Mouse (Mus musculus): ENCODE data around the gene Rabac1.
A peak's percentile ranks its signal among the peaks of the same experiment; 100 is the strongest.

Gene Rabac1

GRCm38 (mm10) chr7:24980439-24980838, 7.9 kb upstream of the Rabac1 start:
- no peak for DNase-seq (ENCODE audit: low spot score)

GRCm38 (mm10) chr7:24978781-24979180, 6.2 kb upstream of the Rabac1 start:
- DNase-seq (ENCODE audit: low spot score), result no peak

- DNase-seq (ENCODE audit: low spot score), result peak; percentile 18
Measured at GRCm38 (mm10) chr7:24974893-24975595, 2.5 kb upstream of the Rabac1 start.

GRCm38 (mm10) chr7:24973902-24974301, 1.3 kb upstream of the Rabac1 start:
- DNase-seq (ENCODE audit: low spot score), result no peak

- DNase-seq (ENCODE audit: low spot score), result no peak
Measured at GRCm38 (mm10) chr7:24973208-24973607, 654 bp upstream of the Rabac1 start.

GRCm38 (mm10) chr7:24971261-24971971, 1.1 kb downstream of the Rabac1 start:
- DNase-seq (ENCODE audit: low spot score), result peak; percentile 41

GRCm38 (mm10) chr7:24970341-24970740, 2.2 kb downstream of the Rabac1 start:
- no peak for DNase-seq (ENCODE audit: low spot score)

- DNase-seq (ENCODE audit: low spot score), result no peak
Measured at GRCm38 (mm10) chr7:24969805-24970204, 2.7 kb downstream of the Rabac1 start.

- no peak for DNase-seq (ENCODE audit: low spot score)
Measured at GRCm38 (mm10) chr7:24968463-24968862, 4.1 kb downstream of the Rabac1 start.

GRCm38 (mm10) chr7:24967966-24968365, 4.6 kb downstream of the Rabac1 start:
- no peak for DNase-seq (ENCODE audit: low spot score)

- peak; percentile 77 for DNase-seq (ENCODE audit: low spot score)
Measured at GRCm38 (mm10) chr7:24964897-24965535, 7.5 kb downstream of the Rabac1 start.

- no peak for DNase-seq (ENCODE audit: low spot score)
Measured at GRCm38 (mm10) chr7:24964288-24964687, 8.3 kb downstream of the Rabac1 start.

GRCm38 (mm10) chr7:24955226-24955625, 17.3 kb downstream of the Rabac1 start:
- DNase-seq (ENCODE audit: low spot score), result no peak

GRCm38 (mm10) chr7:24954450-24954849, 18.1 kb downstream of the Rabac1 start:
- no peak for DNase-seq (ENCODE audit: low spot score)

- no peak for DNase-seq (ENCODE audit: low spot score)
Measured at GRCm38 (mm10) chr7:24953966-24954365, 18.6 kb downstream of the Rabac1 start.

- peak; percentile 72 for DNase-seq (ENCODE audit: low spot score)
Measured at GRCm38 (mm10) chr7:24949958-24950623, 22.5 kb downstream of the Rabac1 start.

- DNase-seq (ENCODE audit: low spot score), result no peak
Measured at GRCm38 (mm10) chr7:24948774-24949173, 23.8 kb downstream of the Rabac1 start.

GRCm38 (mm10) chr7:24947316-24948048, 25.1 kb downstream of the Rabac1 start:
- no peak for DNase-seq (ENCODE audit: low spot score)

- no peak for DNase-seq (ENCODE audit: low spot score)
Measured at GRCm38 (mm10) chr7:24944257-24944950, 28.1 kb downstream of the Rabac1 start, which contains the start of gene Gm4881. Gm4881 (minus strand) TSS chr7:24944494.

- no peak for DNase-seq (ENCODE audit: low spot score)
Measured at GRCm38 (mm10) chr7:24943641-24944040, 28.9 kb downstream of the Rabac1 start.

- DNase-seq (ENCODE audit: low spot score), result no peak
Measured at GRCm38 (mm10) chr7:24931651-24932050, 40.9 kb downstream of the Rabac1 start.
